Mouse (Mus musculus) sigmoid colon, adult 10 weeks (tissue): ENCODE results near the gene Wdr47. TPM values are rescaled to one million over a fixed set of nuclear protein-coding genes. Genes with fewer than 3 reads are reported as not detected.

ENCODE experiments used
- polyA plus RNA-seq: library from polyadenylated mRNA; stranded (reverse); fragments of 350-450 nt; fragmentation: Illumina TruSeq; extraction: RNeasy Lipid Tissue Mini Kit (QIAGEN cat#74804); gene quantifications from one replicate; pipeline ENCODE4 v1.2.3, GENCODE M21; 2014; ENCODE audit warnings: low read depth, low replicate concordance

The Wdr47 gene
- polyA plus RNA-seq, result 31.5 TPM

DNA sequence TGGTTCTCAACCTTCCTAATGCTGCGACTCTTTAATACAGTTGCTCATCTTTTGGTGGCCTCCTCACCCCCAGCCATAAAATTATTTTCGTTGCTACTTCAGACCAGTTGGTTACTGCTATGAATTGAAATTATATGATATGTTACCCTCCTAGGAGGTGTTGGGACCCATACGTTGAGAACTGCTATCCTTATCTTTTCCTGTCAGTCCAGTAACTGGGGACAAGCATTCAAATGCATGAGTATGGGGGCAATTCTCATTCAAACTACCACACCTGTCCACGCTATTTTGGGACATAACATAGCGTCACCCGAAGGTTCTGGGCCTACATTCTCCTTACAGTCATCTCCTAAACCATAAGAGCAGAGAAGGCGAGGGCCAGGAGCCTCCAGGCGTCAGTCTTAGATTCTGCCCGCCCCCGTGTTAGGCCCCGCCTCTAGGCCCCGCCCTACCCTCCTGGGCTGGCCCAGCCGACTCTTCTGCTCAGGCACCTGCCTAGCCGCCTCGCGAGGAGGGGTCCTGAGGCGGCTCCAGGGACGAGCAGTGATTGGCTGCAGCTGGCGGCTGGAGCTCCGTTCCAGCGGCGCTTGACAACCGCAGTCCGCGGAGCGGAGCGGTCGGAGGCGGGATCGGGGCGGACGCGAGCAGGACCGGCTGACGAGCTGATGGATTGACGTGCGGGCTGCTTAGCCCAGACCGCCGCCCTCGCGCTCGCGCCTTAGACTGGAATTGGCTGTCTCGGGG lies at the start of gene Wdr47:
Wdr47 (plus strand) TSS at position 494 of the 744 bp plus-strand sequence.

GRCm38 (mm10) chr3:108562133-108562730 lies 28.8 kb upstream of the Wdr47 start, which contains the start of gene Tmem167b:
TSS of gene Tmem167b (minus strand) at chr3:108562466.

GRCm38 (mm10) chr3:108571443-108572294 lies 19.4 kb upstream of the Wdr47 start, which contains the start of gene Taf13:
TSS of gene Taf13 (plus strand) at chr3:108571698.

DNA sequence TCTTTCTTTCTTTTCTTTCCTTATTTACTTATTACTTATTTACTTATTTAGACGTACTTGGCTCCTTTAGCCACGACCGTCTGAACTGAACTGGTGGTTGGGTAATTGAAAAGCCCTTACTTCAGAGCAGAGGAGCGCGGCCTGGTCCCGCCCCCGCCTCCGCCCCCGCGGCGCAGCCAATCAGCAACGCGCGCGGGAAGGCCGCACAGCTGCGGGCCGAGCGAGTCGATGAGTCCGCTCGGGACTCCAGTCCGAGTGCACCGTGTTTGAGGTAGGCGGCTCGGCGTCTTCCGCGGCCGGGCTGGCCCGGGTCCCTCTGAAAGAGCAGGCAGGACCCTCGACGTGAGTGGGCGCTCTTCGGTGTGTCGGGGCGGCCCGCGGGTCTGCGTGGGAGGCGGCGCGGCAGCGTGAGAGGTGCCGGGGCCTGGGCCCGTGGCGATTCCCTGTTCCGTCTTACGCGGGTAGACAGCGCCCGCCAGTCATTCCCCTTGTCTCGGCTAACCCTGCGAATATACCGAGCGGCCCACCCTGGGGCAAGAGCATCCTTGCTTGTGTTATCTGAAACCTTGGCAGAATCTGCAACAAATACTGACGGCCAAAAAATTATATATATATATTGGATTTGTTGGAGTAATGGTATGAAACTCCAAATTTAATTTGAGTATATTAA lies 62.8 kb downstream of the Wdr47 start, which contains the start of gene Clcc1:
Clcc1 (plus strand) TSS at position 204 of the 670 bp plus-strand sequence.

Other genes starting within 250 kb of the Wdr47 start
- gene Mybphl, start 226.4 kb upstream of the Wdr47 start, polyA plus RNA-seq, result not detected
- 0.91 TPM for gene Psrc1, start 207.4 kb upstream of the Wdr47 start, polyA plus RNA-seq
- 0.32 TPM for gene Celsr2, start 175.7 kb upstream of the Wdr47 start, polyA plus RNA-seq
- 14.4 TPM for gene Sars, start 146.1 kb upstream of the Wdr47 start, polyA plus RNA-seq
- gene 1700013F07Rik, start 57.1 kb upstream of the Wdr47 start, polyA plus RNA-seq, result not detected
- 79.2 TPM for gene 5330417C22Rik, start 54.7 kb upstream of the Wdr47 start, polyA plus RNA-seq
- gene Tmem167b, start 28.8 kb upstream of the Wdr47 start, polyA plus RNA-seq, result 113 TPM
- gene Taf13, start 19.6 kb upstream of the Wdr47 start, polyA plus RNA-seq, result 78.7 TPM
- 39.6 TPM for gene Clcc1, start 62.6 kb downstream of the Wdr47 start, polyA plus RNA-seq
- 41.1 TPM for gene Gpsm2, start 131.0 kb downstream of the Wdr47 start, polyA plus RNA-seq
- gene Aknad1, start 148.4 kb downstream of the Wdr47 start, polyA plus RNA-seq, result 0.22 TPM
- gene Stxbp3, start 249.2 kb downstream of the Wdr47 start, polyA plus RNA-seq, result 224 TPM